ENCODE assay signal across 8 mouse cellular contexts in the genomic region with DNA sequence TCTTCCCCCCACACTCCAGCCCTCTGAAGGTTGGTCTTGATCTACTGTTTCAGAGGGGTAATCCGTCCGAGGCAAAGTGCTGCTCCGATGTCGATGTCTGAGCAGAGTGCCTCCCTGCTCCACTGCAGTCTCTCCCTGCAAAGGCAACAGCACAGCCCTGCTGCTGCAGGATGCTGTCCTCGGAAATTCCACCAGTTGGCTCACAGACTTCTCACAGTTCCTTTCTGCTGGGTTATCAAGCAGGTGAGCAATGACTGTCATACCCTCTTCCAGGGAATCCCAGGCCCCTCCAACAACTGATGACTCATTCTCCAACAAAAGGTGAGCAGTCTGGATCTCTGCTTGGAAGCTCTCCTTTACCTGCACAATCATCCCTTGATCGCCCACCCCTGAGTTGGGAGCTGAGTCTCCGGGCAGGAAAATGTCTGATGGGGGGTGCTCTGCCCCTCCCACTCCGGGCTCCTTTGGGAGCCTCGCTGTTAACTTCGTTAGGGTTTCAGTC.
DNase-seq lines count a peak whose midpoint lies in the region; ATAC-seq and TF ChIP-seq lines count a peak whose summit lies in the region.

No protein-coding gene starts in this region.

- peak overlapping the region; percentile 43 for H3K9ac ChIP-seq in lung, embryonic 14.5 days
- H3K9ac ChIP-seq in embryonic facial prominence, embryonic 12.5 days = peak overlapping the region; percentile 36; the same call in 1 of the 2 replicates
- peak overlapping the region; percentile 61 for H3K9ac ChIP-seq in hindbrain, embryonic 16.5 days (ENCODE audit: low read depth, low read length)
- peak overlapping the region; percentile 70 for H3K9ac ChIP-seq in neural tube, embryonic 13.5 days

- peak overlapping the region; percentile 60 for H3K4me2 ChIP-seq in lung, embryonic 14.5 days
- peak overlapping the region; percentile 55 for H3K4me2 ChIP-seq in embryonic facial prominence, embryonic 12.5 days (replicated peaks)
- peak overlapping the region; percentile 60 for H3K4me2 ChIP-seq in hindbrain, embryonic 16.5 days (ENCODE audit: low read length)
- H3K4me2 ChIP-seq in neural tube, embryonic 13.5 days = peak overlapping the region; percentile 57

- no peaks in the 10 kb centered on the region for H3K27me3 ChIP-seq in lung, embryonic 14.5 days (ENCODE audit: insufficient read depth, low read length)
- no peaks in the 10 kb centered on the region for H3K27me3 ChIP-seq in embryonic facial prominence, embryonic 12.5 days
- no peaks in the 10 kb centered on the region for H3K27me3 ChIP-seq in hindbrain, embryonic 16.5 days (replicated peaks; ENCODE audit: control insufficient read depth, insufficient read depth, low read length)
- H3K27me3 ChIP-seq in neural tube, embryonic 13.5 days = no peaks in the 10 kb centered on the region

- no peaks in the 10 kb centered on the region for H3K36me3 ChIP-seq in lung, embryonic 14.5 days (ENCODE audit: insufficient read depth)
- no peaks in the 10 kb centered on the region for H3K36me3 ChIP-seq in embryonic facial prominence, embryonic 12.5 days
- no peaks in the 10 kb centered on the region for H3K36me3 ChIP-seq in hindbrain, embryonic 16.5 days (ENCODE audit: control insufficient read depth, insufficient read depth, low read length)
- no peaks in the 10 kb centered on the region for H3K36me3 ChIP-seq in neural tube, embryonic 13.5 days

- peak overlapping the region; percentile 85 for H3K27ac ChIP-seq in lung, embryonic 14.5 days (ENCODE audit: low read depth)
- H3K27ac ChIP-seq in embryonic facial prominence, embryonic 12.5 days = peak overlapping the region; percentile 73
- peak overlapping the region; percentile 82 for H3K27ac ChIP-seq in hindbrain, embryonic 16.5 days (ENCODE audit: low read depth, low read length)
- H3K27ac ChIP-seq in neural tube, embryonic 13.5 days (replicated peaks) = peak overlapping the region; percentile 90

- TF ChIP-seq POLR2A in lung, adult 2 months (IDR thresholded peaks at IDR 0.05; ENCODE audit: borderline replicate concordance, extremely low read depth, low read depth, low read length) = no peak

- peaks cover 17% of the 10 kb centered on the region for H3K4me1 ChIP-seq in lung, embryonic 14.5 days (ENCODE audit: insufficient read depth)
- H3K4me1 ChIP-seq in embryonic facial prominence, embryonic 12.5 days = peaks cover 51% of the 10 kb centered on the region
- H3K4me1 ChIP-seq in hindbrain, embryonic 16.5 days (ENCODE audit: control insufficient read depth, insufficient read depth, low read depth, low read length) = peaks cover 53% of the 10 kb centered on the region
- H3K4me1 ChIP-seq in neural tube, embryonic 13.5 days (replicated peaks) = peaks cover 72% of the 10 kb centered on the region
- peaks cover 11% of the 10 kb centered on the region for H3K4me1 ChIP-seq in lung, adult 2 months (ENCODE audit: control insufficient read depth, insufficient read depth, low read length)

- peak; percentile 40; the same call in 1 of the 2 replicates for ATAC-seq in lung, embryonic 14.5 days (ENCODE audit: insufficient read depth)
- no peak for ATAC-seq in embryonic facial prominence, embryonic 12.5 days (ENCODE audit: insufficient number of reproducible peaks, insufficient read depth, low FRiP score, low TSS enrichment)
- ATAC-seq in hindbrain, embryonic 16.5 days = peak; percentile 53
- ATAC-seq in neural tube, embryonic 13.5 days (ENCODE audit: low read depth) = peak; percentile 28; the same call in 1 of the 2 replicates
- no peak for ATAC-seq in monocyte, adult 5-6 weeks (replicated peaks; ENCODE audit: insufficient number of reproducible peaks, low FRiP score, low TSS enrichment, poor library complexity, severe bottlenecking)

- WGBS in lung, embryonic 14.5 days = 28% methylated on average over 10 of the region's 10 CpGs
- 34% methylated on average over 10 of the region's 10 CpGs for WGBS in embryonic facial prominence, embryonic 12.5 days
- 34% methylated on average over 10 of the region's 10 CpGs for WGBS in hindbrain, embryonic 16.5 days
- WGBS in neural tube, embryonic 13.5 days = 39% methylated on average over 10 of the region's 10 CpGs
- WGBS in lung, adult 2 months = 45% methylated on average over 10 of the region's 10 CpGs

- peak overlapping the region; percentile 29 for H3K4me3 ChIP-seq in lung, embryonic 14.5 days (ENCODE audit: low read depth, low read length)
- peak overlapping the region; percentile 30 for H3K4me3 ChIP-seq in embryonic facial prominence, embryonic 12.5 days
- peak overlapping the region; percentile 43 for H3K4me3 ChIP-seq in hindbrain, embryonic 16.5 days (ENCODE audit: low read length)
- peak overlapping the region; percentile 33 for H3K4me3 ChIP-seq in neural tube, embryonic 13.5 days
- H3K4me3 ChIP-seq in lung, adult 2 months (replicated peaks; ENCODE audit: extremely low read depth, low read depth, low read length) = no peak overlapping the region

- TF ChIP-seq CTCF in lung, embryonic 14.5 days (IDR thresholded peaks at IDR 0.05; ENCODE audit: low read depth) = no peak
- TF ChIP-seq CTCF in lung, adult 2 months (IDR thresholded peaks at IDR 0.05; ENCODE audit: insufficient read depth, low read length) = no peak

- peak; percentile 11 for DNase-seq in lung, embryonic 14.5 days
- DNase-seq in lung, postnatal 25 days (ENCODE audit: low spot score) = no peak
- no peak for DNase-seq in thymus, postnatal 36 days
- DNase-seq in lung, adult 2 months = no peak

- H3K9me3 ChIP-seq in lung, embryonic 14.5 days (ENCODE audit: low read depth, low read length) = no peaks in the 10 kb centered on the region
- no peaks in the 10 kb centered on the region for H3K9me3 ChIP-seq in embryonic facial prominence, embryonic 12.5 days
- no peaks in the 10 kb centered on the region for H3K9me3 ChIP-seq in hindbrain, embryonic 16.5 days (ENCODE audit: control insufficient read depth, low read length)
- H3K9me3 ChIP-seq in neural tube, embryonic 13.5 days = no peaks in the 10 kb centered on the region

Comparison
In these comparisons a context has a peak if more than half of its experiments do, and no peak if none do; other contexts are left out.
1. ATAC-seq: peak in lung, embryonic 14.5 days (single experiment), hindbrain, embryonic 16.5 days (single experiment) and neural tube, embryonic 13.5 days (single experiment); none in embryonic facial prominence, embryonic 12.5 days (single experiment) and monocyte, adult 5-6 weeks (single experiment).
2. Peak in every context shown above with its lines, with median percentiles within 50 percentile points of each other: H3K27ac ChIP-seq, H3K4me2 ChIP-seq and H3K9ac ChIP-seq.